Mouse (Mus musculus) forebrain, embryonic 14.5 days (tissue): ENCODE data around the gene Gm4881. TPM values are rescaled to one million over a fixed set of nuclear protein-coding genes. Genes with fewer than 3 reads are reported as not detected.

Experiments used
- ATAC-seq: fragments of 200-750 bp; cut with Nextera tagmentation; 2 replicates; pipeline ENCODE4 v1.8.0; 2017; ENCODE audit warnings: mild to moderate bottlenecking, moderate library complexity
- DNase-seq: peaks from one replicate; pipeline ENCODE4 v3.0.0-alpha.2; 2015; ENCODE audit warnings: low spot score
- H3K27ac ChIP-seq: fragments of 300-500 bp; sonication (generic); 2 replicates; pipeline ENCODE4 v1.5.1; 2014; ENCODE audit warnings: low read depth, mild to moderate bottlenecking, control low read depth, low read length, moderate library complexity
- H3K27me3 ChIP-seq: fragments of 300-500 bp; sonication (generic); replicated peaks from 2 replicates; pipeline ENCODE4 v1.6.1; 2014; ENCODE audit warnings: low read length, control low read depth, mixed read lengths; ENCODE audit not compliant: control insufficient read depth, insufficient read depth
- H3K36me3 ChIP-seq: fragments of 300-500 bp; sonication (generic); 2 replicates; pipeline ENCODE4 v1.6.1; 2014; ENCODE audit warnings: low read length, control low read depth; ENCODE audit not compliant: control insufficient read depth, insufficient read depth
- H3K4me1 ChIP-seq: fragments of 300-500 bp; sonication (generic); 2 replicates; pipeline ENCODE4 v1.6.1; 2014; ENCODE audit warnings: antibody characterized with exemption, low read length, control low read depth; ENCODE audit not compliant: control insufficient read depth, insufficient read depth
- H3K4me2 ChIP-seq: fragments of 300-500 bp; sonication (generic); 2 replicates; pipeline ENCODE4 v1.6.1; 2014; ENCODE audit warnings: mild to moderate bottlenecking, control low read depth, low read length
- H3K4me3 ChIP-seq: fragments of 300-500 bp; sonication (generic); 2 replicates; pipeline ENCODE4 v1.5.1; 2014; ENCODE audit warnings: low read depth, low read length, control low read depth
- H3K9ac ChIP-seq: fragments of 300-500 bp; sonication (generic); 2 replicates; pipeline ENCODE4 v1.6.1; 2014; ENCODE audit warnings: mild to moderate bottlenecking, low read length, control low read depth, moderate library complexity
- H3K9me3 ChIP-seq: fragments of 300-500 bp; sonication (generic); replicated peaks from 2 replicates; pipeline ENCODE4 v1.6.1; 2016; ENCODE audit warnings: low read length, control low read depth, mixed read lengths; ENCODE audit not compliant: control insufficient read depth
- WGBS: fragments of 180-500 bp; shearing (Covaris S2); extraction: QIAGEN DNeasy Blood & Tissue Kit; methylation state at CpG from one replicate; pipeline ENCODE4 v1.1.7; 2014; 5-methylcytosine and 5-hydroxymethylcytosine counted together
- polyA plus RNA-seq: library from polyadenylated mRNA; unstranded; fragments of >200 nt; fragmentation: Nextera tagmentation; extraction: Ambion mirVana; gene quantifications from 2 replicates; pipeline ENCODE4 v1.2.1, GENCODE M21; 2014

Gene Gm4881
- polyA plus RNA-seq, 1 experiment from 2014 or later: 0.70 TPM

DNA sequence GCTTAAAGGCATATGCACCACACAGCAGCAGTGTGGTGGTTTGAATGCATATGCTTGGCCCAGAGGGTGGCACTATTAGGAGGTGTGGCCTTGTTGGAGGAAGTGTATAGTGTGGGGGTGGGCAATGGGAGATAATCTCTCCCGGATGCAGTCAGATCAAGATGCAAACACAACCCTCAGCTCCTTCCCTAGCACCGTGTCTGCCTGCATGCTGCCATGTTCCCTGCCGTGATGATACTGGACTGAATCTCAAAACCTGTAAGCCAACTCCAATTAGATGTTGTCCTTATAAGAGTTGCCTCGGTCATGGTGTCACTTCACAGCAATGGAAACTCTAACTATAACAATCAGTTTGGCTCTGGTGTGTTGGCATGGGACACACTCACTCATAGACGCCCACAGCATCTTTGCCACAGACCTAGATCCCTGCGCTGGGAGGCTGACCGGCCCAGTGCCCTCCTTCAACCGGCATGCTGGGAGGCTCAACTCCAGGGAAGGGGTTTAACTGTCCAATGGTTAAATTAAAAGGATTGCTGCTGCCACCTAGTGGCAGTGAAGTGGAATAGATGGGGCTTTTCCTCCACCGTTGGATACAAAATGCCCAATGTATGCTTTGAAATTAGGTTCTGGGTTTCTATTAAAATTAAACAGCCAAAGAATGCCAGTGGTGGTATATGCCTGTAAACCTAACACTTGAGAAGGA is 30.8 kb upstream of the Gm4881 start:
- Histone ChIP-seq H3K36me3 (peaks cover 28% of the 10 kb centered on the region), H3K4me3 (no peak overlapping the region), H3K27ac (no peak overlapping the region), H3K9me3 (no peaks in the 10 kb centered on the region), H3K9ac (no peak overlapping the region), H3K4me2 (no peak overlapping the region), H3K27me3 (no peaks in the 10 kb centered on the region), H3K4me1 (peaks cover 4% of the 10 kb centered on the region; the same call in 1 of the 2 replicates)
- DNase-seq (peak; percentile 79), ATAC-seq (no peak)
- 33% methylated on average over 9 of the region's 9 CpGs for WGBS

DNA sequence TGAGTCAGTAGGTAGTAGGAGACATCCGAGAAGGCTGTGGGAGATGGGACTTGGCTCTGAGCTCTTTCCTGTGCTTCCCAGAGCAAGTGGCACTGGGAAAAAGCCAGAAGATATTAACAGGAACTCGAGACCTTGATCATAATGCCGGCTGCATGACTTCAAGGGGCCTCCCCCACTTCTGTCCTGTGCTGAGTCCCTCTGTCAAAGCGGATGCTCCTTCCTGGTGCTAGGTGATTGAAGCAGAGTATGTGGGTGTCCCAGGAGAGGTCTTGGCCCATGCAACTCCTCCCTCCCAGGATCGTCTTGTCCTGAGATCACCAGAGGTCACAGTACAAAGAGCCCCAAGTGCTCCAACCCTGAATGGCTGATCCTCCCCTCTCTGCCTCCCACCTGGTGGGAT is 29.6 kb upstream of the Gm4881 start:
- no peaks in the 10 kb centered on the region for H3K27me3 ChIP-seq
- H3K4me1 ChIP-seq: peaks cover 4% of the 10 kb centered on the region; the same call in 1 of the 2 replicates
- H3K36me3 ChIP-seq: peaks cover 21% of the 10 kb centered on the region
- no peak overlapping the region for H3K9ac ChIP-seq
- DNase-seq (no peak), ATAC-seq (no peak)
- no peak overlapping the region for H3K4me2 ChIP-seq
- H3K9me3 ChIP-seq: no peaks in the 10 kb centered on the region
- 87% methylated on average over 5 of the region's 5 CpGs for WGBS
- no peak overlapping the region for H3K4me3 ChIP-seq
- H3K27ac ChIP-seq: no peak overlapping the region

DNA sequence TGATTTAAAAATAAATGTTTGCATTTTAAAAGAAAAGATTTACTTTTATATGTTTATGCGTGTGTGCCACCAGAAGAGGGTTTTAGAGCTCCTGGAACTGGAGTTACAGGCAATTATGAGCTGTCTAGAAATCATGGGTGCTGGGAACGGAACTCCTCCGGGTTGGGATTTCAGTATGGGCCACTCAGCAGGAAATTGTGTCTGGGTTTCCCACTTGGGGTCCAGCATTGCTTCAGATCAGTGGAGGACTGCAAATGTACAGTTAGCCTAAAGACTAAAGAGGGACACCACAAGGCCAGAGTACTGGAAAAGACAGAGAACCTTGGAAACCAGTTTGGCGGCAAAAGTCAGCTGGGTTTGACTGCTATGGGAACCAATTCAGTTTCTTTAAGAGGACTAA is 28.9 kb upstream of the Gm4881 start:
- no peak for ATAC-seq
- H3K36me3 ChIP-seq: peaks cover 14% of the 10 kb centered on the region
- H3K4me1 ChIP-seq: peaks cover 4% of the 10 kb centered on the region; the same call in 1 of the 2 replicates
- no peak overlapping the region for H3K9ac ChIP-seq
- no peaks in the 10 kb centered on the region for H3K27me3 ChIP-seq
- H3K4me3 ChIP-seq: no peak overlapping the region
- no peaks in the 10 kb centered on the region for H3K9me3 ChIP-seq
- no peak overlapping the region for H3K4me2 ChIP-seq
- 86% methylated on average over 4 of the region's 4 CpGs for WGBS
- DNase-seq: no peak
- no peak overlapping the region for H3K27ac ChIP-seq

DNA sequence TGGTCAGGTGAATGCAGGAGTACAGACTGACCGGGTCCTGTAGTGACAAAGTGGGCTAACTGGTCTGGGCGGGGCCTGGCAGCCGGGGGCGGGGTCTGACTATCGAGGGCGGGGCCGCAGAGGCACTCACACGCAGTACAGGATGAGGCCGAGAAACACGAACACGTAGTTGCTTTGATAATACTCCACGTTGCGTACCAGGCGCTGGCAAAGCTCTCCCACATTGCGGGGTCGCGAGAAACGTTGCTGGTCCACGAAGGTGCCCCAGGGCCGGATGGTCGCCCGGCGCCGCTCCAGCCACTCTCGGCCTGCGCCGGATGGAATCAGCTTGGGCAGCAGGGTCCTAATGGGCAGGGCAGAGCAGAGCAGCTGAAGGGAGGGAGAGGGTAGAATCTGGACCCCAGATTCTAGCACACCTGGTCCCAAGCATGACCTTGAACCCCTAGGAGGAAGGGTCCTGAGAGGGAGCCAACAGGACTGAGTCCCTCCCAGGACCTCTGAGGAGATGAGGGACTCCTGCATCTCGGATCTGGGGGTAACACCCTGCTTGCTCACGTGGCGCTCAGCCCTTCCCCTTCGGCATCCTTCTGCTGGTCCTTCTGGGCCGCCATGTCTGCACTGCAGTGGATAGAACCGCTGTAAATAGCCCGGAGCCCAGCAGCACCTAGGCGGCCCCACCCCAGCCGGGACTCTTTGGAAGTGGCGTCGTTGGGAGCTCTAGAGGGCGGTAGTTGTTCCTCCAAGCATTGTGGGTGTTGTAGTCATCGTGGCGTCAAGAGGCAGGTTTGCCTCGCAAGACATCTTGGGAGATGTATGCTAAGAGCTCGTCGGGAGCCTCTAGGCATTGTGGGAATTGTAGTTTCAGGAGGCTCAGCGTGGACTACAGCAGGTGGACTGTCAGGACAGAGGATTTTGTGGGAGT is 27.9 kb upstream of the Gm4881 start, which contains the start of gene Rabac1:
Rabac1 (minus strand) TSS at position 783 of the 922 bp plus-strand sequence.
- WGBS: under 1% methylated on average over 45 of the region's 45 CpGs
- ATAC-seq (peak; percentile 93), DNase-seq (peak; percentile 99)
- peak within 1 kb of the TSS; percentile 74 for H3K9ac ChIP-seq
- H3K4me3 ChIP-seq: peak within 1 kb of the TSS; percentile 63
- H3K9me3 ChIP-seq: no peaks in the 10 kb centered on the region
- peak within 1 kb of the TSS; percentile 71 for H3K4me2 ChIP-seq
- peaks cover 4% of the 10 kb centered on the region; the same call in 1 of the 2 replicates for H3K36me3 ChIP-seq
- no peaks in the 10 kb centered on the region for H3K27me3 ChIP-seq
- peak within 1 kb of the TSS; percentile 49 for H3K27ac ChIP-seq
- peaks cover 4% of the 10 kb centered on the region; the same call in 1 of the 2 replicates for H3K4me1 ChIP-seq

DNA sequence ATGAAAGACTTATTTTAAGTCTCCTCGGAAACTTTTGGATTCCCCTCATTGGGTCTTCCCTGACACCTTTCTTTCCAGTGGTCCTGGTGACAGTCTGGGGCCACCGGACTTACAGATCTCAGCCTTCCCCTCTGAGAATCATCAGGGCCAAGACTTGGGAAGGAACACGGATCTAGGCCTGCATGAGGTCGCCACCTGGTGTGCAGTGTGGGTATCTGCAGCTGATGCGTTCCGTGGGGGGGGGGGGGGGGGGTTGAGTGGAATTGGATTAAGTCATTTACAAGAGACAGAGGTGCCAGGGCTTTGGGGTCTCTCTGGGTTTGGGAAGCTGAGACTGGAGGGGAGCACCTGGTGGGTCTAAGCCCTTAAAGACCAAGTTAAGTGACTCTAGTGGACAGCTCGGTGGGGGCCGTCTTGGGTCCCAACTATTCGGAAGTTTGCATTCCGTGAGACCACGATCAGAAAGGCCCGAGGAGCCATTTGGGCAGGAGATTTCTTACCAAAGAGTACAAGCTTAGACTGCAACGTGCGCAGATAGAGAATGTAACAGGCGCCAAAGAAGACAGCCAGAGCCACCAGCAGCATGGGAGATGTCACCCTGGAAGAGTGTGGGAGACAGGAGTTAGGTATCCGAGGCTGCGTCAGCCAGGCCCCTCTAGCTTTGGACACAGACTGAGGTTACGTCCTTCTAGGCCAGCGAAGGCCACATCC is 27.1 kb upstream of the Gm4881 start:
- H3K4me1 ChIP-seq: peaks cover 4% of the 10 kb centered on the region; the same call in 1 of the 2 replicates
- no peak; the same call in 1 of the 2 replicates for ATAC-seq
- H3K4me2 ChIP-seq: peak overlapping the region; percentile 71
- 7% methylated on average over 19 of the region's 19 CpGs for whole genome bisulfite sequencing
- peak overlapping the region; percentile 74 for H3K9ac ChIP-seq
- H3K9me3 ChIP-seq: no peaks in the 10 kb centered on the region
- peak overlapping the region; percentile 63 for H3K4me3 ChIP-seq
- H3K27ac ChIP-seq: no peak overlapping the region
- peaks cover 4% of the 10 kb centered on the region; the same call in 1 of the 2 replicates for H3K36me3 ChIP-seq
- no peaks in the 10 kb centered on the region for H3K27me3 ChIP-seq
- peak; percentile 71 for DNase-seq

DNA sequence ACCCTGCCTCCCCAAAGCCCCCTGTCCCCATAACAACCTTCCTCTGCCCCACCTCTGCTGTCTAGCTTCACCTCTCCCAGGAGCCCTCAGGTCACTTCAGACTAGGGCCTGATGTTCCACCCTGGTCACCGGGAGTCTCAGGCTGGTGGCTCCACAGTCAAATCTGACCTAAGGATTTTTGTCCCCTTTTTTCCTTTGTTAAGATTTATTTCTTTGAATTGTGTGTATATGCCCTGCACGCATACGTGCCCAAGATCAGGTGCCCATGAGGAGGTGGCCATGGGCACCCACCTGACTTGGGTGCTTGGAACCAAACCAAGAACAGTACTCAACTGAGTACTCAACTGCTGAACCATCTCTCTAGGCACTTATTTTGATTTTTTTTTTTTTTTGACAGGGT is 26.0 kb upstream of the Gm4881 start:
- Histone ChIP-seq H3K36me3 (peaks cover 4% of the 10 kb centered on the region; the same call in 1 of the 2 replicates), H3K4me2 (no peak overlapping the region), H3K9ac (no peak overlapping the region), H3K4me1 (peaks cover 4% of the 10 kb centered on the region; the same call in 1 of the 2 replicates), H3K4me3 (no peak overlapping the region), H3K9me3 (no peaks in the 10 kb centered on the region), H3K27ac (no peak overlapping the region), H3K27me3 (no peaks in the 10 kb centered on the region)
- ATAC-seq (no peak), DNase-seq (no peak)
- WGBS: 97% methylated on average over 3 of the region's 3 CpGs

DNA sequence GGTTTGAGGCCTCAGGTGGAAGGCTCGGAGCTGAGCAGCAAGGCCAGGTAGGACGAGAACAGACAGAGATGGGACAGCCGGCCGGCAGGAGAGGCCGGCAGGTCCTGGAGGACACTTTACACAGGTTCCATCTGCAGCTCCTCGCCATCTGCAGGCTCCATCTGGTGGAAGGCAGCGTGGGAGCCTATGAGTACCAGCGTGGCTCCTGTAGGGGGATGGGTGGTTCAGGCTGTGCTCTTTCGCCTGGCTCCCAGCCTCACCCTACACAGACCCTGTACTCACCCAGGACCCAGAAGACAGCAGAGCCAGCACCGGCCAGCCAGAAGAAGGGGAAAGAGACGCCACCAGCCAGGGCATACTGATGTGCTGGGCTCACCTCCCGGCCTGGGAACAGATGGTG is 25.5 kb upstream of the Gm4881 start:
- WGBS: 69% methylated on average over 12 of the region's 12 CpGs
- no peak overlapping the region for H3K9ac ChIP-seq
- no peaks in the 10 kb centered on the region for H3K9me3 ChIP-seq
- no peaks in the 10 kb centered on the region for H3K27me3 ChIP-seq
- H3K36me3 ChIP-seq: peaks cover 4% of the 10 kb centered on the region; the same call in 1 of the 2 replicates
- H3K4me3 ChIP-seq: no peak overlapping the region
- ATAC-seq (no peak), DNase-seq (peak; percentile 24)
- H3K4me1 ChIP-seq: peaks cover 4% of the 10 kb centered on the region; the same call in 1 of the 2 replicates
- no peak overlapping the region for H3K4me2 ChIP-seq
- H3K27ac ChIP-seq: no peak overlapping the region

DNA sequence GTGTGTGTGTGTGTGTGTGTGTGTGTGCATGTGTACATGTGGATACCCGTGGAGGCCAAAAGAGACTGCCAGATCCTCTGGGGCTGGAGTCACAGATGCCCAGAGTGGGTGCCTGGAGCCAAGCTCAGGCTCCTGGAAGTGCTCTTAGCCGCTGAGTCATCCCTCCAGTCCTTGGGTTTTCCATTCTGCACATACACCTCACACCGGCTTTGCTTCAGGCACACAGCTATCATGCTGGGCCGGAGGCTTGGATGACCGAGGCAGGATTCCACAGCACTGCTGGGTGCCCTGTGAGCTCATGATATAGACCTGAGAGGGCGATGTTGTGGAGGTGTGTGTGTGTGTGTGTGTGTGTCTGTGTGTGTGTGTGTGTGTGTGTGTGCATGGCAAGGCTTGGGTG is 24.2 kb upstream of the Gm4881 start:
- ATAC-seq (no peak), DNase-seq (no peak)
- Histone ChIP-seq H3K9me3 (no peaks in the 10 kb centered on the region), H3K4me3 (no peak overlapping the region), H3K36me3 (peaks cover 4% of the 10 kb centered on the region; the same call in 1 of the 2 replicates), H3K9ac (no peak overlapping the region), H3K4me1 (peaks cover 4% of the 10 kb centered on the region; the same call in 1 of the 2 replicates), H3K27me3 (no peaks in the 10 kb centered on the region), H3K27ac (no peak overlapping the region), H3K4me2 (no peak overlapping the region)
- WGBS: 73% methylated on average over 6 of the region's 6 CpGs
